Mouse (Mus musculus): ENCODE results near the gene Fastkd2. TPM values are rescaled to one million over a fixed set of nuclear protein-coding genes. Genes with fewer than 3 reads are reported as not detected.
A peak's percentile ranks its signal among the peaks of the same experiment; 100 is the strongest.

The Fastkd2 gene
- polyA plus RNA-seq, 1 experiment = 15.5 TPM

GRCm38 (mm10) chr1:63776396-63776795, 46.0 kb downstream of the Fastkd2 start:
- Histone ChIP-seq H3K27me3 (ENCODE audit: control insufficient read depth, insufficient read depth, insufficient read length) (no peaks in the 10 kb centered on the region), H3ac (ENCODE audit: control insufficient read depth, insufficient read length) (no peak overlapping the region), H3K4me3 (no peak overlapping the region), H3K4me2 (ENCODE audit: low read depth) (peak overlapping the region; percentile 64), H3K36me3 (ENCODE audit: control insufficient read depth, insufficient read depth) (no peaks in the 10 kb centered on the region), H3K79me2 (ENCODE audit: control insufficient read depth, insufficient read depth) (no peaks in the 10 kb centered on the region)
- TF ChIP-seq POLR2AphosphoS2 (IDR thresholded peaks at IDR 0.05; ENCODE audit: insufficient read length, low read depth) = no peak
- TF ChIP-seq TCF12 (IDR thresholded peaks at IDR 0.05; ENCODE audit: insufficient read depth, poor library complexity, severe bottlenecking) = no peak
- peak; percentile 57 for TF ChIP-seq CEBPB (IDR thresholded peaks at IDR 0.05; ENCODE audit: insufficient read depth, poor library complexity, severe bottlenecking)

GRCm38 (mm10) chr1:63776902-63777630, 46.7 kb downstream of the Fastkd2 start:
- TF ChIP-seq SRF (IDR thresholded peaks at IDR 0.05; ENCODE audit: control insufficient read depth, insufficient read length, low read depth) (no peak), MYOD1 (IDR thresholded peaks at IDR 0.05; ENCODE audit: control insufficient read depth in 1 of 3, insufficient read length in 2 of 3, low read depth in 2 of 3) (peak in 2 of 3 experiments; percentile 8 to 54), MAX (IDR thresholded peaks at IDR 0.05; ENCODE audit: low read depth) (no peak), CEBPB (IDR thresholded peaks at IDR 0.05; ENCODE audit: insufficient read depth, poor library complexity, severe bottlenecking) (0 out of 2 replicates have a peak, but pooled peaks have one; percentile 31), REST (IDR thresholded peaks at IDR 0.05; ENCODE audit: insufficient read depth, insufficient read length) (no peak), POLR2AphosphoS2 (IDR thresholded peaks at IDR 0.05; ENCODE audit: insufficient read length, low read depth) (no peak), POLR2A (IDR thresholded peaks at IDR 0.05; ENCODE audit: insufficient read length, low read depth) (no peak), TCF3 (IDR thresholded peaks at IDR 0.05; ENCODE audit: insufficient read length, low read depth) (peak; percentile 50), MYOG (IDR thresholded peaks at IDR 0.05; ENCODE audit: control insufficient read depth in 1 of 3, insufficient read depth in 1 of 3, insufficient read length in 2 of 3, low read depth in 2 of 3) (peak in 1 of 3 experiments; percentile 70), USF1 (IDR thresholded peaks at IDR 0.05; ENCODE audit: low read depth) (no peak), E2F4 (IDR thresholded peaks at IDR 0.05; ENCODE audit: insufficient read depth) (no peak), TCF12 (IDR thresholded peaks at IDR 0.05; ENCODE audit: insufficient read depth, poor library complexity, severe bottlenecking) (no peak)
- no peaks in the 10 kb centered on the region for H3K27me3 ChIP-seq (ENCODE audit: control insufficient read depth, insufficient read depth, insufficient read length)
- no peak overlapping the region for H3ac ChIP-seq (ENCODE audit: control insufficient read depth, insufficient read length)
- H3K4me3 ChIP-seq = no peak overlapping the region
- H3K4me2 ChIP-seq (ENCODE audit: low read depth) = peak overlapping the region; percentile 64
- H3K36me3 ChIP-seq (ENCODE audit: control insufficient read depth, insufficient read depth) = no peaks in the 10 kb centered on the region
- no peaks in the 10 kb centered on the region for H3K79me2 ChIP-seq (ENCODE audit: control insufficient read depth, insufficient read depth)

GRCm38 (mm10) chr1:63794326-63794725, 63.9 kb downstream of the Fastkd2 start:
- Histone ChIP-seq H3K4me3 (no peak overlapping the region), H3K79me2 (ENCODE audit: control insufficient read depth, insufficient read depth) (no peaks in the 10 kb centered on the region), H3K4me2 (ENCODE audit: low read depth) (no peak overlapping the region), H3K27me3 (ENCODE audit: control insufficient read depth, insufficient read depth, insufficient read length) (no peaks in the 10 kb centered on the region), H3K36me3 (ENCODE audit: control insufficient read depth, insufficient read depth) (no peaks in the 10 kb centered on the region), H3ac (ENCODE audit: control insufficient read depth, insufficient read length) (no peak overlapping the region)
- TF ChIP-seq MAX (IDR thresholded peaks at IDR 0.05; ENCODE audit: low read depth) (no peak), SRF (IDR thresholded peaks at IDR 0.05; ENCODE audit: control insufficient read depth, insufficient read length, low read depth) (no peak), POLR2A (IDR thresholded peaks at IDR 0.05; ENCODE audit: insufficient read length, low read depth) (no peak)

Other genes starting within 250 kb of the Fastkd2 start
- not detected for gene Gm39653, start 114.6 kb upstream of the Fastkd2 start, polyA plus RNA-seq (2012; fragmentation: generic; extraction: Trizol)
- gene Dytn, start 43.7 kb upstream of the Fastkd2 start, polyA plus RNA-seq (2012; fragmentation: generic; extraction: Trizol) = not detected
- 0.05 TPM for gene Mdh1b, start 296 bp upstream of the Fastkd2 start, polyA plus RNA-seq (2012; fragmentation: generic; extraction: Trizol)
- 0.05 TPM for gene 4933402D24Rik, start 38.7 kb downstream of the Fastkd2 start, polyA plus RNA-seq (2012; fragmentation: generic; extraction: Trizol)

All from myocyte (in vitro differentiated cells).